Mouse (Mus musculus) midbrain, embryonic 13.5 days (tissue): ENCODE measurements at regions not wholly inside any gene's neighbourhood (a gene's known extent, or its start where the extent isn't known, plus 50 kb on each side); places are given as distances from the start of the nearest gene placed in this dataset.

ENCODE experiments used
- ATAC-seq: fragments of 200-750 bp; cut with Nextera tagmentation; 2 replicates; pipeline ENCODE4 v1.8.0; 2017; ENCODE audit warnings: mild to moderate bottlenecking, moderate TSS enrichment, moderate library complexity
- H3K27ac ChIP-seq: fragments of 300-500 bp; sonication (generic); 2 replicates; pipeline ENCODE4 v1.5.1; 2015; ENCODE audit warnings: inconsistent platforms, mild to moderate bottlenecking, moderate library complexity
- H3K27me3 ChIP-seq: fragments of 300-500 bp; sonication (generic); 2 replicates; pipeline ENCODE4 v1.6.1; 2015; ENCODE audit warnings: mild to moderate bottlenecking, inconsistent platforms
- H3K36me3 ChIP-seq: fragments of 300-500 bp; sonication (generic); 2 replicates; pipeline ENCODE4 v1.6.1; 2015; ENCODE audit warnings: mild to moderate bottlenecking, inconsistent platforms
- H3K4me1 ChIP-seq: fragments of 300-500 bp; sonication (generic); replicated peaks from 2 replicates; pipeline ENCODE4 v1.6.1; 2015; ENCODE audit warnings: inconsistent platforms
- H3K4me2 ChIP-seq: fragments of 300-500 bp; sonication (generic); replicated peaks from 2 replicates; pipeline ENCODE4 v1.6.1; 2015; ENCODE audit warnings: moderate library complexity, mild to moderate bottlenecking, inconsistent platforms
- H3K4me3 ChIP-seq: fragments of 300-500 bp; sonication (generic); replicated peaks from 2 replicates; pipeline ENCODE4 v1.5.1; 2015; ENCODE audit warnings: mild to moderate bottlenecking, inconsistent platforms
- H3K9ac ChIP-seq: fragments of 300-500 bp; sonication (generic); replicated peaks from 2 replicates; pipeline ENCODE4 v1.6.1; 2015; ENCODE audit warnings: mild to moderate bottlenecking, inconsistent platforms
- H3K9me3 ChIP-seq: fragments of 300-500 bp; sonication (generic); 2 replicates; pipeline ENCODE4 v1.6.1; 2016; ENCODE audit warnings: mild to moderate bottlenecking, inconsistent platforms
- WGBS: fragments of 180-500 bp; shearing (Covaris S2); methylation state at CpG from one replicate; pipeline ENCODE4 v1.1.7; 2015; 5-methylcytosine and 5-hydroxymethylcytosine counted together

DNA sequence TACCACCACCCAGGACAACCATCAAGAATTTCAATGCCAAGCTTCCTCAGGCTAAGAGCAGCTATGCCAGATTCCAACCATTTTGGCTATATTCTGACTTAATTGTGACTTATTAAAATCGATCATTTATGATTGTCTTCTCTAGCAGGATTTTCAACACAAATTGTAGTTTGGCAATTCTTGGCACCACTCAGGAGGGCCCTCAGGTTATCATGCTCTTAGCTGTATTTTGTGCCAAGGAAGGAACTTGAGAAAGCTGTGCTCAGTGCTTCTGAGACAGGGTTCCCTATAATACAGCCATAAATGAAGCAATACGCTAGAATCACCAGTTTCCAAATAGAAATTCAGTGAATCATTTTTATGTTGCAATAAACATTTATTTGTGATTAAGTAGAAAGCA is 232.7 kb upstream of the Emcn start:
- no peaks in the 10 kb centered on the region for H3K9me3 ChIP-seq
- H3K36me3 ChIP-seq: no peaks in the 10 kb centered on the region
- H3K4me1 ChIP-seq: no peaks in the 10 kb centered on the region
- no peak overlapping the region for H3K27ac ChIP-seq
- WGBS: 90% methylated on average over 2 of the region's 2 CpGs
- no peak overlapping the region for H3K4me3 ChIP-seq
- H3K27me3 ChIP-seq: no peaks in the 10 kb centered on the region
- no peak overlapping the region for H3K9ac ChIP-seq
- ATAC-seq: no peak
- no peak overlapping the region for H3K4me2 ChIP-seq

DNA sequence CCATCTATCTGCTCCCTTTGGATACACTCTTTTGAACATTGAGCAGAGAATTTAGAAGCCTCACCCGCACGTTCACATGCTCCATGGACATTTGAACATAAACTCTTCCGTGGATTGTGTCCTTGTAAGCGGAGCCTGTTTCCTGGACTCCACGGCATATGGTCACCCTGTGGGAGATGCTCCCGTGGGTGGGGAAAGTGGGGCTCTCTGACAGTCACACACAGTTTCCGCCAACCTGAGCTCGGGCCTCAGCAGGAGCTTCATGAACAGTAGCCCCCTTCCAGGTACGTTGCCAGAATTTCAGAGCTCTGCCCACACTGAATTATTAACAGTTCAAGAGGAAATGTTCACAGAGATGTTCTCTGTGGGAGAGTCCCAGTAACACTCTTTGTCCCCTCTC is 231.1 kb upstream of the Emcn start:
- no peak overlapping the region for H3K27ac ChIP-seq
- 91% methylated on average over 9 of the region's 9 CpGs for WGBS

DNA sequence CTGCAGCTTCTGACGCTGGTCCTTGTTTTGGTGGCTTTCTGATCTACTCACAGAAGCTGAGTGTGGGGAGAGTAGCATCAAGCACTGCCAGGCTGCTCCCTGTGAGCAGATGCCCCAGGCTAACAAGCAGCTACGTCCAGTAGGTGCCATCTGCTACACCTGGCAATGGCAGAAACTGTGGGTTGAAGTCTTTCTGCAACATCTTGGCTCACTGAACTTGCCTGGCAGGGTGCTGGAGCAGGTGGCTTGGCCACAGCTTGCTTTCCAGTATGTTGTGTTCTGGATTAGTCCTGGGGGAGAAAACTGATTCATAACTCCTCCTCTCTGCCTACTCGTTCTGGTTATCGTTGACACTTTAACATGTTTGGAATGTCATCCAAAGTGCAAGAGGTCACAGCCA is 230.4 kb upstream of the Emcn start:
- Histone ChIP-seq H3K9me3 (no peaks in the 10 kb centered on the region), H3K4me3 (no peak overlapping the region), H3K36me3 (no peaks in the 10 kb centered on the region), H3K27ac (no peak overlapping the region), H3K4me1 (no peaks in the 10 kb centered on the region), H3K4me2 (no peak overlapping the region), H3K9ac (no peak overlapping the region), H3K27me3 (no peaks in the 10 kb centered on the region)
- ATAC-seq: no peak
- WGBS: 89% methylated on average over 4 of the region's 4 CpGs

More for the DNA sequence above, 231.1 kb upstream of the Emcn start:
- no peak overlapping the region for H3K4me3 ChIP-seq
- no peak for ATAC-seq
- H3K4me2 ChIP-seq: no peak overlapping the region
- H3K9ac ChIP-seq: no peak overlapping the region
- H3K27me3 ChIP-seq: no peaks in the 10 kb centered on the region
- no peaks in the 10 kb centered on the region for H3K9me3 ChIP-seq
- H3K36me3 ChIP-seq: no peaks in the 10 kb centered on the region
- no peaks in the 10 kb centered on the region for H3K4me1 ChIP-seq

DNA sequence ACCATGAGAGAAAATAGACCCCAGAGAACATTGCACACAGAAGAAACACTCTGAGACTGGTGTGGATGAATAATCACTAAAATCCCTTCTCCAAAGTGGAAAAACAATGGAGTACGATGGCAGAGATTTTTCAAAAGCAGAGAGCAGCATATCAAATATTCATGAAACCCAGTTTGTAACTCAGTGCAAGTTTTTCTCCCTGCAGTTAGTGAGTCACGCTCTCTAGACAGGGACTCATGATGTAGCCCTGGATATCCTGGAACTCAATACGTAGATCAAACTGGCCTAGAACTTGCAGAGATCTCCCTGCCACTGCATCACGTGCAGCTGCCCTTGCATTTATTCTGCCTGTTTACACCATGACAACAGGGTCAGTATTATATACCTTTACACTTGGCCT is 210.9 kb upstream of the Emcn start:
- WGBS: 86% methylated on average over 4 of the region's 4 CpGs
- Histone ChIP-seq H3K9me3 (no peaks in the 10 kb centered on the region), H3K36me3 (no peaks in the 10 kb centered on the region), H3K9ac (no peak overlapping the region), H3K27me3 (no peaks in the 10 kb centered on the region), H3K4me3 (no peak overlapping the region), H3K4me1 (no peaks in the 10 kb centered on the region), H3K27ac (no peak overlapping the region), H3K4me2 (no peak overlapping the region)
- ATAC-seq: no peak

DNA sequence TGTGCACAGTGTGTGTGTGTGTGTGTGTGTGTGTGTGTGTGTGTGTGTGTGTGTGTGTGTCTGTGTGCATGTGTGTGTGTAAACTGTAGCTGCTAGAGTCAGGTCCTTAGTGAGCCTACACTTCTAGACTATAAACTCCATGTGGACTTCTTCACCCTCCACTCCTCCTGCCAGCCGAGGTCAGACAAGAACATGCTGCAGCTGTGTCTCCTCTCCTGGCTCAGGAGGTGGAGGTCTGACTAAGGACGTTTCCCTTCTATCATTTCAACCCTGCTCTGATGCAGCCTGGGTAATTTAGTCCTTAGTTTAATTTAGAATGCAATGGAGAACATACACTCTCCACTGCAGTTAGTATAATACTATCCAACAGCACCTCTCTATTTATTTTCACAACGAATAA is 198.8 kb upstream of the Emcn start:
- Histone ChIP-seq H3K4me3 (no peak overlapping the region), H3K36me3 (no peaks in the 10 kb centered on the region)

DNA sequence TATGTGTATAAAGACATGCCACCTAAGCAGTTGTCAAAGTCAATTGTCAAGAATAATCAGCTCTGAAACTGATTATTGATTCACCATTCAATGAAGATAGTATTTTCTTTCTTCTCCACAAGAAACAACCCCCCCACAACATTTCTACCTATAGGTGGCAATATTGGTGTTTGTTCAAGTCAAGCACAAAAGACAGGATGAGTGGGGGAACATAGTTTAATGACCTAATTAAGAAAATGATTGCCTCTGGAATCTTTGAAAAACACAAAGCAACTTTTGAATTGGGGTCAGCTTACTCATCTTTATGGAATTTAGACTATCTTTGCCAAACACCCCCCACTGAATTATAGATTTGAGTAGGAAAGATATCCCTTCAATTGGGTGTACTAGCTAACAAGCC is 194.8 kb upstream of the Emcn start:
- no peak overlapping the region for H3K9ac ChIP-seq
- H3K9me3 ChIP-seq: no peaks in the 10 kb centered on the region
- no peaks in the 10 kb centered on the region for H3K27me3 ChIP-seq
- H3K4me3 ChIP-seq: no peak overlapping the region
- ATAC-seq: no peak
- H3K27ac ChIP-seq: no peak overlapping the region
- H3K4me2 ChIP-seq: no peak overlapping the region
- 0 out of 2 replicates have a peak, but pooled peaks cover 5% of the 10 kb centered on the region for H3K4me1 ChIP-seq
- H3K36me3 ChIP-seq: no peaks in the 10 kb centered on the region

More for the DNA sequence above, 198.8 kb upstream of the Emcn start:
- WGBS: 78% methylated on average over 3 of the region's 3 CpGs
- Histone ChIP-seq H3K4me1 (0 out of 2 replicates have a peak, but pooled peaks cover under 1% of the 10 kb centered on the region), H3K9ac (no peak overlapping the region), H3K27me3 (no peaks in the 10 kb centered on the region), H3K4me2 (no peak overlapping the region), H3K9me3 (no peaks in the 10 kb centered on the region), H3K27ac (no peak overlapping the region)
- ATAC-seq: no peak

DNA sequence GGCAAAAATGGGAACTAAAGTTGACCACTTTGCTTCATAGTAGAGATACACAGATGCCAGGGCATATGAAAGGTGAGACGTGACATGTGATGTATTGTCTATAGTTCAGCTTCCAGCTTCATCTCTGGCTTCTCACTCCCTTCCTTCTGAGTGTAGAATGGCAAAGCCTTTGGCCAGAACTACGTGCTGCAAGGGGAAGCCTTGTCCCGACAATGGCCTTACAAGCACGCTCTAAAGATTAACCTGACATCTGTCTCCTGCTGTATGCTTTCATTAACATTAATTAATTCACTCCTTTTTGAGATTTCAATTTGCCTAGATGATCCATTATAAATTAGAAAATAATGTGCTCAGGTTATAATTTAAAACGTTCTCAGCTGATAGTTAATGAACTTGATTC is 193.5 kb upstream of the Emcn start:
- Histone ChIP-seq H3K27ac (no peak overlapping the region), H3K4me3 (no peak overlapping the region), H3K9me3 (no peaks in the 10 kb centered on the region), H3K27me3 (no peaks in the 10 kb centered on the region), H3K36me3 (no peaks in the 10 kb centered on the region), H3K4me2 (no peak overlapping the region), H3K4me1 (0 out of 2 replicates have a peak, but pooled peaks cover 5% of the 10 kb centered on the region), H3K9ac (no peak overlapping the region)
- ATAC-seq: peak; percentile 67
- 31% methylated on average over 5 of the region's 5 CpGs for WGBS

DNA sequence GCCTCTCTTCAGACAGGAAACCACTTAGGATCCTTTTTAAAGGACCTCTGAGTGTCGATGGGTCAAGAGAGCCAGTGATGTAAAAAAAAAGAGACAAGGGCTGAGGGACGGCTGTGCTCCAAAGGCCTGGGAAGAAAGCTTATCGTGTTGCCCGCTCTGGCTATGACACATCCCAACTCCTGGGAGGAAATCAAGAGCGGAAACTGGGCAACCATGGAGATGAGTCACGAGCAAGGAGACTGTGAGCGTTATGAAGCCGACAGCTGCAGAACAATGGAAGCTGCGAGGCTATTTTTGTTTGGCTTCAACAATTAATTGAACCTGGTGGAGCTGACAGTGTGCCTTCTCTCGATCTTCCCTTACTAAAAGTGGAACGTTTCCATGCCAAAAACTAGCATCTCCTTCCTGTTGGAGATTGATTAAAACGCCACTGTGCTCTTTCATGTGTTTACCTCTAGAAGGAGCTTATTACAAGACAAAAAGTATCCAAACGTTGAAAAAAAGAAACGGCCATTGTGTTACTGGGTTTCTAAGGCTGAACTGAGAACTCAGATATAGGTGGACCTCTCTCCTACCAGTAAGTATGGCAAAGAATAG is 190.4 kb upstream of the Emcn start:
- ATAC-seq: no peak
- 68% methylated on average over 14 of the region's 14 CpGs for WGBS

DNA sequence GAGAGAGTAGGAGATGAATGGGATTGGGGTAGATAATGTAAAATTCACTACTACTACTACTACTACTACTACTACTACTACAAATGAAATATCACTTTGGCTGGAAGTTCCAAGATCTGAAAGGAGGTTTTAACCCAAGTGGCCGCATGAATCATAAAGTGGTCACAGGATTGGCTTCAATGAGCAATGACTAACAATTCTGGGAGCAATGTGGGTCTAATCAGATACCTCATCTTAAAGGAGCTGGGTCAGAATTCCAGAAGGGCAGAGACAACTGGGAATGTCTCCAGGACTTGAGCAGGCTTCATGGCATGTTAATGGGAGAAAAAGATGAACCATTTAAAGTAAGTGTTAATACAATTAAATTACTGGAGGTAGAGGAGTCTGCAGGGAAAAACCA is 189.4 kb upstream of the Emcn start:
- Histone ChIP-seq H3K27me3 (no peaks in the 10 kb centered on the region), H3K36me3 (no peaks in the 10 kb centered on the region), H3K27ac (no peak overlapping the region), H3K4me3 (no peak overlapping the region), H3K4me2 (no peak overlapping the region), H3K4me1 (peaks cover 24% of the 10 kb centered on the region), H3K9me3 (no peaks in the 10 kb centered on the region), H3K9ac (no peak overlapping the region)
- 84% methylated on average over 1 of the region's 1 CpGs for WGBS
- ATAC-seq: no peak

More for the DNA sequence above, 190.4 kb upstream of the Emcn start:
- Histone ChIP-seq H3K36me3 (no peaks in the 10 kb centered on the region), H3K27me3 (no peaks in the 10 kb centered on the region), H3K4me2 (no peak overlapping the region), H3K4me3 (no peak overlapping the region), H3K4me1 (peaks cover 21% of the 10 kb centered on the region), H3K9me3 (no peaks in the 10 kb centered on the region), H3K27ac (no peak overlapping the region), H3K9ac (no peak overlapping the region)

DNA sequence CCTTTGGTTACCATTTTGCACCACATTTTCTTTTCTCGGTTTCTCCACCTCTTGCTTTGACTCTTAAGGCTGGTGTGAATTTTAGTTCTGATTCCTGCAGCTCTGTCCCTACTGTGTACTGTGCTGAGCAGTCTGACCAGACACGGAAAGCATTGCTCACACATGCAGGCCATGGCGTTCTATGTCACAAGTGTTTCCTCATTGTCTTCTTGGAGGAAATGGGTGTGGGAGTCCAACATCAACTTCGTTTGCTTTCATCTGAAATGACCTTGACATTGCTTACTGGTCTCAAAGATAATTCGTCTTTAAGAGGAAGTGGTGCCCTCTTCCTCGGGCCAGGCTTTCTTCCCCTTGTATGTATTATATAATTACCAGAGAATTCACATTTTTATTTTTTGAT is 187.6 kb upstream of the Emcn start:
- H3K4me2 ChIP-seq: no peak overlapping the region
- peaks cover 23% of the 10 kb centered on the region for H3K4me1 ChIP-seq
- no peaks in the 10 kb centered on the region for H3K27me3 ChIP-seq
- no peaks in the 10 kb centered on the region for H3K9me3 ChIP-seq
- no peaks in the 10 kb centered on the region for H3K36me3 ChIP-seq
- 81% methylated on average over 6 of the region's 6 CpGs for WGBS
- H3K4me3 ChIP-seq: no peak overlapping the region
- H3K9ac ChIP-seq: no peak overlapping the region
- H3K27ac ChIP-seq: no peak overlapping the region
- ATAC-seq: no peak

DNA sequence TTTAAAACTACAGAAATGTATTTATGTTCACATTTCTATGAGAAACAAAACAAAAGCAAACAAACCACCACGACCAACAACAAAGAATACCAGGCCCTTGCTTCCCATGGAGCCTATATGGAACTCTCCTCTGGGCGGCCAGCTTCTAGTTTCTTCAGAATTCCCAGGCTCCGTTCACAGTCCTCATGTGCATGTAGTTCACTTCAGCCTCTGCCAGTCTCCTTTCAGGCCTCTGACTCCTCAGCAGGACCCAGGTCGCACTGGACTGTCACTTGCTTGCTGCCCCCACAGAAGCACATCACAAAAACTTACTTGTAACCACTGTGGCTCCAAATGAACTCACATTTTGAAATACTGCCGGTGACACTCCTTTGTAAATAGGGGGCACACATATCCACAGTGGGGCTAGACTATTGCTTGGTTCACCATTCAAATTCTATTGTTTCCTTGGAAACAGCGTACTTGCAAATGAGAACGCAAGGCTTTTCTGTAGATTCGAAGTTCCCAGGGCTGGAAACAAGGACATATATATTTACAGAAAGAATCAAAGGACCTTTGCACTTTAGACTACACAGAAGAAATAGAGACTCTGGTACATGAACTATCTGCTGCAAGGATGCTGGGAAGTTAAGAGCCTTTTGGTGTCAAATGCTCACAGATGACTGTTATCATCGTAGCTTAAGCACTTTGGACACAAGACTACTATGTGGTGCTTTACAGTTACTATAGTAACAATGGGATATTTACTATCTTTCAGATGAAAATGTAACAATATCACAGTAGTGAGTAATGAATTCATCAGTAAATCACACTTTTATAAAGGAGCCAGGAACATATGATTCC is 186.4 kb upstream of the Emcn start:
- no peak overlapping the region for H3K9ac ChIP-seq
- ATAC-seq: peak; percentile 50
- peak overlapping the region; percentile 56 for H3K27ac ChIP-seq
- no peaks in the 10 kb centered on the region for H3K9me3 ChIP-seq
- 26% methylated on average over 9 of the region's 9 CpGs for WGBS
- H3K4me3 ChIP-seq: no peak overlapping the region
- peaks cover 23% of the 10 kb centered on the region for H3K4me1 ChIP-seq
- no peak overlapping the region for H3K4me2 ChIP-seq
- no peaks in the 10 kb centered on the region for H3K27me3 ChIP-seq
- no peaks in the 10 kb centered on the region for H3K36me3 ChIP-seq

DNA sequence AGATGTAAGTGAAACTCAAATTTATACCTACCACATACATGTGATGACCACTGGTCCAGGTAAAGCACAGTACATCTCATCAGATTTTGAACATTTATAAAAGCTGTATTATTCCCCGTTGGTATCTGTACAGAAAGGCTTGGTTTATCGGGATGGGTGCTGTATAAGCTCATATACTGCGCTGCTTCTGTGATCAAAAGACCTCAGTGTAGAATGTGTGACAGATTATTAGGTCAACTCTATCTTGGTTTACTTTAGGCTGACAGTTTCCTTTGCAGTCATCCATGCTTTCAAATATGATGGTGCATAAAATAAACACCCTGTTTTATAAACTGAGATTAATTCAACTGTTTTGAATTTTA is 185.8 kb upstream of the Emcn start:
- Histone ChIP-seq H3K36me3 (no peaks in the 10 kb centered on the region), H3K4me3 (no peak overlapping the region), H3K9ac (no peak overlapping the region), H3K4me1 (peaks cover 23% of the 10 kb centered on the region), H3K9me3 (no peaks in the 10 kb centered on the region), H3K27me3 (no peaks in the 10 kb centered on the region), H3K4me2 (no peak overlapping the region), H3K27ac (no peak overlapping the region)
- 81% methylated on average over 3 of the region's 3 CpGs for WGBS
- ATAC-seq: 0 out of 2 replicates have a peak, but pooled peaks have one; percentile 43
